ENCODE assay signal across 11 mouse cellular contexts in the genomic region with DNA sequence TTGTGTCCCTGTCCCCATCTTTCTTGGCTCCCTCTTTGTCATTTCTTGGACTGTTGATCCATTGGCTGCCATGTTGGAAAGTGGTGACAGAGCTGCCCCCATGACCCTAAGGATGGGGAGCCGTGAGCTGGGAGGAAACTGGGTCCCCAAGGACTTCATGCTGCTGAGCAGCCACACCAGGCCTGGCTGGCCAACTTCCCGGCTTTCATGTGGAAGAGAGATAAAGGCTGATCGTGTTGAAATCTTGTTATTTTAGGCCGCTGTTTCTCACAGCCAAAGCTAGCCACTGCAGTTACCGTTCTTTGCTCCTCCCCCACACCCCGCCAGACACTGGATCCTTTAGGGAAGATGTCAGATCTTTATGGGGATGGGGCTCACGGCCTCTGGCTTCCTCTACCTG.
DNase-seq lines count a peak whose midpoint lies in the region; ATAC-seq and TF ChIP-seq lines count a peak whose summit lies in the region.
"Had no signal": no experiment of that assay in that cellular context is flagged by ENCODE, and none has a peak within 500 bp of the region (broad histone marks: within the 10 kb centered on the region; RNA-seq: fewer than 3 reads in every experiment).

No protein-coding gene starts in this region.

- intact Hi-C loops in left cerebral cortex, postnatal 36 days (cut with DNase I), result no loop called here

- peak; percentile 58 for DNase-seq in kidney, postnatal 0 days (ENCODE audit: low spot score)
- DNase-seq in kidney, adult 11 months, result no peak
- peak; percentile 29 for DNase-seq in adipocyte (ENCODE audit: low spot score)
- DNase-seq in heart, adult 9 months (ENCODE audit: low spot score in 2 of 2), result peak; percentile 67 to 72
- peak; percentile 70 for DNase-seq in heart, postnatal 4 days
- DNase-seq in spleen, postnatal 14 days (ENCODE audit: low spot score in 2 of 2), result no peak
- DNase-seq in left cerebral cortex, postnatal 36 days (ENCODE audit: low spot score in 2 of 2), result no peak
- DNase-seq: cerebellum, postnatal 10 days had no signal

- H3K4me1 ChIP-seq in kidney, postnatal 0 days (replicated peaks; ENCODE audit: insufficient read depth, low read length), result no peaks in the 10 kb centered on the region
- peaks cover 3% of the 10 kb centered on the region; the same call in 1 of the 2 replicates for H3K4me1 ChIP-seq in forebrain, embryonic 16.5 days (replicated peaks; ENCODE audit: control insufficient read depth, insufficient read depth, low read length)
- H3K4me1 ChIP-seq: embryonic facial prominence, embryonic 13.5 days; forebrain, embryonic 13.5 days had no signal

- no peak overlapping the region for H3K4me2 ChIP-seq in kidney, postnatal 0 days (ENCODE audit: low read length)
- H3K4me2 ChIP-seq in forebrain, embryonic 16.5 days (ENCODE audit: low read length), result no peak overlapping the region
- H3K4me2 ChIP-seq: embryonic facial prominence, embryonic 13.5 days; forebrain, embryonic 13.5 days had no signal

- no peaks in the 10 kb centered on the region for H3K36me3 ChIP-seq in kidney, postnatal 0 days (ENCODE audit: insufficient read depth, low read length)
- no peaks in the 10 kb centered on the region for H3K36me3 ChIP-seq in forebrain, embryonic 16.5 days (ENCODE audit: control insufficient read depth, insufficient read depth)
- H3K36me3 ChIP-seq: embryonic facial prominence, embryonic 13.5 days had no signal

- H3K9me3 ChIP-seq in kidney, postnatal 0 days (replicated peaks; ENCODE audit: low read length), result no peaks in the 10 kb centered on the region
- no peaks in the 10 kb centered on the region for H3K9me3 ChIP-seq in forebrain, embryonic 16.5 days (ENCODE audit: control insufficient read depth, low read length)
- H3K9me3 ChIP-seq: embryonic facial prominence, embryonic 13.5 days; forebrain, embryonic 13.5 days had no signal

- ATAC-seq in kidney, postnatal 0 days (replicated peaks; ENCODE audit: low FRiP score, low read depth), result no peak
- ATAC-seq in forebrain, embryonic 16.5 days, result no peak
- ATAC-seq: forebrain, embryonic 13.5 days had no signal

- H3K27me3 ChIP-seq in kidney, postnatal 0 days (ENCODE audit: insufficient read depth, low read length), result no peaks in the 10 kb centered on the region
- H3K27me3 ChIP-seq in forebrain, embryonic 16.5 days (replicated peaks; ENCODE audit: control insufficient read depth, insufficient read depth, low read length), result no peaks in the 10 kb centered on the region
- H3K27me3 ChIP-seq: embryonic facial prominence, embryonic 13.5 days; forebrain, embryonic 13.5 days had no signal

- no peak overlapping the region for H3K4me3 ChIP-seq in kidney, postnatal 0 days (replicated peaks; ENCODE audit: low read depth, low read length)
- H3K4me3 ChIP-seq in forebrain, embryonic 16.5 days (replicated peaks; ENCODE audit: low read length), result no peak overlapping the region
- H3K4me3 ChIP-seq: embryonic facial prominence, embryonic 13.5 days; forebrain, embryonic 13.5 days had no signal

- no peak overlapping the region for H3K9ac ChIP-seq in kidney, postnatal 0 days (ENCODE audit: low read depth, low read length)
- no peak overlapping the region for H3K9ac ChIP-seq in forebrain, embryonic 16.5 days (replicated peaks; ENCODE audit: low read depth, low read length)
- H3K9ac ChIP-seq: embryonic facial prominence, embryonic 13.5 days; forebrain, embryonic 13.5 days had no signal

- no peak overlapping the region for H3K27ac ChIP-seq in kidney, postnatal 0 days
- no peak overlapping the region for H3K27ac ChIP-seq in forebrain, embryonic 16.5 days (ENCODE audit: low read length)
- H3K27ac ChIP-seq: embryonic facial prominence, embryonic 13.5 days; forebrain, embryonic 13.5 days had no signal

- TF ChIP-seq CTCF in kidney, postnatal 0 days (IDR thresholded peaks at IDR 0.05; ENCODE audit: low read depth), result no peak

- 38% methylated on average over 7 of the region's 7 CpGs for WGBS in kidney, postnatal 0 days
- 94% methylated on average over 7 of the region's 7 CpGs for WGBS in forebrain, embryonic 16.5 days

Comparison
In these comparisons a context has a peak if more than half of its experiments do, and no peak if none do; other contexts are left out.
1. DNase-seq: peak in kidney, postnatal 0 days (single experiment), adipocyte (single experiment), heart, adult 9 months (2 of 2) and heart, postnatal 4 days (single experiment); none in kidney, adult 11 months (single experiment), spleen, postnatal 14 days (0 of 2) and left cerebral cortex, postnatal 36 days (0 of 2).